Mouse (Mus musculus): ENCODE results near the gene Adpgk.
A peak's percentile ranks its signal among the peaks of the same experiment; 100 is the strongest.

The Adpgk gene

GRCm38 (mm10) chr9:59290957-59291687 lies at the start of gene Adpgk:
Gene Adpgk, plus strand, starts transcription at chr9:59291558.
- DNase-seq (ENCODE audit: low read depth, low spot score): peak; percentile 98

- no peak for DNase-seq (ENCODE audit: low read depth, low spot score)
These were observed 46.2 kb upstream of the Adpgk start for GRCm38 (mm10) chr9:59245181-59245580.

GRCm38 (mm10) chr9:59246456-59247029 lies 44.8 kb upstream of the Adpgk start:
- DNase-seq (ENCODE audit: low read depth, low spot score): peak; percentile 94

- DNase-seq (ENCODE audit: low read depth, low spot score): no peak
These were observed 42.0 kb upstream of the Adpgk start for GRCm38 (mm10) chr9:59249359-59249758.

- no peak for DNase-seq (ENCODE audit: low read depth, low spot score)
These were observed 41.1 kb upstream of the Adpgk start for GRCm38 (mm10) chr9:59250272-59250671.

- peak; percentile 38 for DNase-seq (ENCODE audit: low read depth, low spot score)
These were observed 36.5 kb upstream of the Adpgk start for GRCm38 (mm10) chr9:59254716-59255421.

- no peak for DNase-seq (ENCODE audit: low read depth, low spot score)
These were observed 31.4 kb upstream of the Adpgk start for GRCm38 (mm10) chr9:59259806-59260454.

GRCm38 (mm10) chr9:59266332-59266731 lies 25.0 kb upstream of the Adpgk start:
- DNase-seq (ENCODE audit: low read depth, low spot score): peak; percentile 42

GRCm38 (mm10) chr9:59269728-59270127 lies 21.6 kb upstream of the Adpgk start:
- peak; percentile 63 for DNase-seq (ENCODE audit: low read depth, low spot score)

GRCm38 (mm10) chr9:59271081-59271480 lies 20.3 kb upstream of the Adpgk start:
- DNase-seq (ENCODE audit: low read depth, low spot score): no peak

- no peak for DNase-seq (ENCODE audit: low read depth, low spot score)
These were observed 19.6 kb upstream of the Adpgk start for GRCm38 (mm10) chr9:59271711-59272110.

GRCm38 (mm10) chr9:59273199-59273598 lies 18.2 kb upstream of the Adpgk start:
- no peak for DNase-seq (ENCODE audit: low read depth, low spot score)

GRCm38 (mm10) chr9:59274846-59275455 lies 16.4 kb upstream of the Adpgk start:
- no peak for DNase-seq (ENCODE audit: low read depth, low spot score)

- DNase-seq (ENCODE audit: low read depth, low spot score): peak; percentile 58
These were observed 13.2 kb upstream of the Adpgk start for GRCm38 (mm10) chr9:59278199-59278598.

GRCm38 (mm10) chr9:59278694-59279093 lies 12.7 kb upstream of the Adpgk start:
- no peak for DNase-seq (ENCODE audit: low read depth, low spot score)

GRCm38 (mm10) chr9:59280888-59281287 lies 10.5 kb upstream of the Adpgk start:
- no peak for DNase-seq (ENCODE audit: low read depth, low spot score)

GRCm38 (mm10) chr9:59281871-59282682 lies 9.3 kb upstream of the Adpgk start:
- DNase-seq (ENCODE audit: low read depth, low spot score): peak; percentile 71

- no peak for DNase-seq (ENCODE audit: low read depth, low spot score)
These were observed 8.7 kb upstream of the Adpgk start for GRCm38 (mm10) chr9:59282683-59282986.

GRCm38 (mm10) chr9:59285614-59286013 lies 5.7 kb upstream of the Adpgk start:
- DNase-seq (ENCODE audit: low read depth, low spot score): no peak

- DNase-seq (ENCODE audit: low read depth, low spot score): no peak
These were observed 3.3 kb upstream of the Adpgk start for GRCm38 (mm10) chr9:59288058-59288457.
